Mouse (Mus musculus): ENCODE measurements at regions not wholly inside any gene's neighbourhood (a gene's known extent, or its start where the extent isn't known, plus 50 kb on each side); places are given as distances from the start of the nearest gene placed in this dataset.

DNA sequence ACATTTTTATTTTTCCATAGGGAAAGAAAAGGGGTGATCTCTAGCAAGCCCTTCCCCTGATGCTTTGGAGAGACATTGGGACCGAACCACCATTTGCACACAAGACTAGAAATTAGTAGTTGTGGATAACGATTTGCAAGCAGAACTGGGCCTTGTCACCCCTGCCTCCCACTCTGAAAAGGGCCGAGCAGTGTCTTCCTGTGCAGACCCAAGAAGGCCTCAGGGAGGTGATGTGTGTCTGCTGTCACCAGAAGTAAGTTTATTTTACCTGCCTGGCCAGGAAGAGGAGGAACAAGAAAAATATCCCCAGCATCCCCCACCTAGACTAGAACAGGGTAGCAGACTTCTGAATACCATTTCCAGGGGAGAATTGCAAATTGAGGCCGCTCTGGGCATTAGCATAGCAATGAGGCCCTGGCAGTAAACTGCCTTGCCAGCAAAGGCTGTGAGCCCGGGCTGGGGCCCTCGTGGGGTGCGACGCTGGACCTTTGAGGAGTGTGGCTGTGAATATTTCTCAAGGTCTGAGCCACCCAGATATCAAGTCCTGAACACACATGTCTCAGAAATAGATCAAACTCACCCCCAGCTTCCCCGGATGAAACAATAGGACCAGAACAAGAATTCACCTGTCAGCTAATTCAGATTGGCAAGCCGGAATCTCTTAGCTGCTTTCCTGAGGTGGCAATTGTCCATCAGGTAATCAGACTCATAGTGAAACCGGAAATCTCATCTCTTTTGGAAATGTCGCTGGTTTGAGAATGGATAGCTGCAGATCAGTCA is 470.4 kb downstream of the Vrk1 start:
- TF ChIP-seq FLI1 (IDR thresholded peaks at IDR 0.05; ENCODE audit: low read length) (no peak), GATA1 (IDR thresholded peaks at IDR 0.05; ENCODE audit: borderline replicate concordance, low read length) (no peak)
- H3K36me3 ChIP-seq (replicated peaks; ENCODE audit: low read length): no peaks in the 10 kb centered on the region
- no peak overlapping the region for H3K4me3 ChIP-seq (replicated peaks)
- H3K27me3 ChIP-seq (replicated peaks): peaks cover 32% of the 10 kb centered on the region
- peaks cover 15% of the 10 kb centered on the region; the same call in 1 of the 2 replicates for H3K9me3 ChIP-seq
- no peaks in the 10 kb centered on the region for H3K4me1 ChIP-seq

DNA sequence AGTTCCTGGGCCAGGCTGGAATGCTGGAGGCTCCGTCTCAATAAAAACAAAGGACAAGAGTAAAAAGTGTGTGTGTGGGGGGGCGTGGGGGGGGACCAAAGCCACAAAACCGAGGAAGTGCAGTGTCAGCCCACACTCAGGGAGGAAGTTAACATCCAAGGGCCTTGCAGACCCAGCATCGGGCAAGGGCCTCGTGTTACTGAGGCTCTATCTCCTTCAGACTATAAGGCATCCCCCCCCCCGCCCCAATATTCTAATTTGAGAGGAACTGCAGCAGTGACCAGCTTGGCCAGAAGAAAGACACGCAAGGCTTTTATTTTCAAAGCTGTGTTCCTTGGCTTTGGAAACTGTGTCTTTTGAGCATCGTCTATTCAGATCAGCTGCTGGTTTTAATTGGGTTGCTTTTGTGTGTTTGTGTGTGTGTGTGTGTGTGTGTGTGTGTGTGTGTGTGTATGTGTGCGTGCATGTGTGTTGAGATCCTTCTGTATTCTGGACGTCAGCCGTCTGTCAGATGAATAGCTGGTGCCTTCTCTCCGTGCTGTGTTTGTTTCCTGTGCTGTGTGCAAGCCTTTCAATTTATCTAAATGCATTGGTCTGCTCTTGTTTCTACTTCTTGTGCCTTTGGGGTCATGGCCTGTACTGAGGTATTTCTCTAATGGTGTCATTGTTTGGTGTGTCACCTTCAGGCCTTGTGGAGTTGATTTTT is 491.7 kb downstream of the Vrk1 start:
- H3K36me3 ChIP-seq (replicated peaks; ENCODE audit: low read length): no peaks in the 10 kb centered on the region
- H3K9me3 ChIP-seq: peaks cover 71% of the 10 kb centered on the region
- no peak overlapping the region for H3K4me3 ChIP-seq (replicated peaks)
- TF ChIP-seq GATA1 (IDR thresholded peaks at IDR 0.05; ENCODE audit: borderline replicate concordance, low read length) (no peak), FLI1 (IDR thresholded peaks at IDR 0.05; ENCODE audit: low read length) (no peak)
- no peaks in the 10 kb centered on the region for H3K4me1 ChIP-seq
- H3K27me3 ChIP-seq (replicated peaks): no peaks in the 10 kb centered on the region

DNA sequence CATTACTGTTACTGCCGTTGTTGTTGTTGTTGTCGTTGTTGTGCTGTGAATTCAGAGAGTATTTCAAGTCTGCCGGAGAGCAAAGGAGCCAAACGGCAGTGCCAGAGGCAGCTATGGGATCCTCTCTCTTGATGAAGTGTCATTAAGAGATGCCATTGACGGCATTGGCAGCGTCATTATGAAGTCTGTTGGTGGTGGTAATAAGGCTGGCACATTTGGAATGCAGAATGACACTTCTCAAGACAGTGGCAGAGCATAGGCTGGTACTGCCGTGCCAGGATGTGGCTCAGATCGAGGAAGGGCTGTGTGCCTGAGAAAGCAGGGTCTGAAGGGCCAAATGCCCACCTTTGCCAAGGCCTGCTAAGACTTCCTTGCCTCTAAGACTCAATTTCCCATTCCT is 494.3 kb downstream of the Vrk1 start:
- Histone ChIP-seq H3K36me3 (replicated peaks; ENCODE audit: low read length) (no peaks in the 10 kb centered on the region), H3K27me3 (replicated peaks) (no peaks in the 10 kb centered on the region), H3K4me3 (replicated peaks) (peak overlapping the region; percentile 21), H3K4me1 (no peaks in the 10 kb centered on the region), H3K9me3 (peaks cover 78% of the 10 kb centered on the region)
- TF ChIP-seq FLI1 (IDR thresholded peaks at IDR 0.05; ENCODE audit: low read length): no peak
- no peak for TF ChIP-seq GATA1 (IDR thresholded peaks at IDR 0.05; ENCODE audit: borderline replicate concordance, low read length)

DNA sequence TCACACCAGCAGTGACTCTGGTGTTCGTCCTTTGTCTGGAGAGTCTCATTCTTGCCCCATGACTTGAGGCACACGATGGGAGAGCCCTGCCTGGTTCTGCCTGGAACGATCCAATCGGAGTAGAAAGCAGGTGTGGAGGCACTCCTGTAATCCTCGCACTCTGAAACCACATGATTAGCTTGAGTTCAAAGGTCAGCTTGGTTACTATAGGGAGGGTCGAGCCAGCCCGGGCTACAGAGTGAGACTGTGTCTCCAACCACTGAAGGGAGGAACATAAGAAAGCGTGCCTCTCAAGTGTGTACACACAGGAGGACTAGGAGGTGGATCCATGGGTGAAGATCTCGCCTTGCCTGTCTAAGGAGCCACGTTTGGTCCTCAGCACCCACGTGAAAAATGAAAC is 504.0 kb downstream of the Vrk1 start:
- Histone ChIP-seq H3K9me3 (peaks cover 84% of the 10 kb centered on the region), H3K4me1 (no peaks in the 10 kb centered on the region), H3K36me3 (replicated peaks; ENCODE audit: low read length) (no peaks in the 10 kb centered on the region), H3K27me3 (replicated peaks) (no peaks in the 10 kb centered on the region), H3K4me3 (replicated peaks) (peak overlapping the region; percentile 5)
- TF ChIP-seq GATA1 (IDR thresholded peaks at IDR 0.05; ENCODE audit: borderline replicate concordance, low read length) (no peak), FLI1 (IDR thresholded peaks at IDR 0.05; ENCODE audit: low read length) (no peak)

DNA sequence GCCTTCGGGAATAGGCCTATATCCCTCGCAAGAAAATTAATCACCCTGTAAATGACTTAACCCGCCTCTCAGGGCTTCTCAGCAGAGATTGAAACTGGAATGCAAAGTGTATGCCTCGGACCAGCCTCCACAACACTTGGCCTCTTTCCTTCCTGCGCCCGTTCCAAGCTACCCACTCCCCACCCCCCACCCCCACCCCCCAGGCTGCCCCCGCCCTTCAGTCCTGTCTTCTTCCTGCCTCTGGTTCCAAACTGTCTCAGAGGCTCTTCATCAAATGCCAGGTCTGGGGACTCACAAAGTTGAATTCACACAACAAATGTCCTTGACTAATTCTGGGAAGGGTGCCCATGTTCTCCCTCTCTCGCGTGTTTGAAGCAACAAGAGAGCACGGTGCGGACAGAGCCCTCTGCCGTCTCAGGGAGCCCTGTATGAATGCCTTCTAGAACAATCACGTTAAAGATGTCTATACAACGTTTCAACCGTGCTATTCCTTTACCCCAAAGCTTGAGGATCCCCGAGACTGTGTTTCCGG is 505.3 kb downstream of the Vrk1 start:
- Histone ChIP-seq H3K27me3 (replicated peaks) (no peaks in the 10 kb centered on the region), H3K9me3 (peaks cover 85% of the 10 kb centered on the region), H3K4me3 (replicated peaks) (no peak overlapping the region), H3K4me1 (no peaks in the 10 kb centered on the region), H3K36me3 (replicated peaks; ENCODE audit: low read length) (no peaks in the 10 kb centered on the region)
- no peak for TF ChIP-seq GATA1 (IDR thresholded peaks at IDR 0.05; ENCODE audit: borderline replicate concordance, low read length)
- TF ChIP-seq FLI1 (IDR thresholded peaks at IDR 0.05; ENCODE audit: low read length): no peak

DNA sequence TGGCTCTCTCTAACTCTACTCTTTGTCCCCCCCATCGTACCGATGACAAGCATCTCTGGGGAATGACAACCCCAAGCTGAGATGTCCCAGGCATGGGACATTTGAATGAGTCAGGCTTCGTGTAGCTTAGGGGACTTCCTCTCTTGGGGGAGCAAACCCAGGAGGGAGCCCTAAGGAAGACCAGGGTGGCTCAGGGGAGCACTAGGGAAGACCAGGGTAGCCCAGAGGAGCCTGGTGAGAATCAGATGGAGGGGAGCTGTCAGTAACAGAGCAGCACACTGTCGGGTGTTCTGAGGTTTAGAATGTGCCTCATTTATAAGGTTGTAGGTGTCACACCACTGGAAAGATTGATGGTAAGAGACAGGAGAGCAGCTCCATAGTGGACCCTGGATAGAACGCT is 509.1 kb downstream of the Vrk1 start:
- TF ChIP-seq GATA1 (IDR thresholded peaks at IDR 0.05; ENCODE audit: borderline replicate concordance, low read length): no peak
- TF ChIP-seq FLI1 (IDR thresholded peaks at IDR 0.05; ENCODE audit: low read length): no peak
- Histone ChIP-seq H3K4me1 (no peaks in the 10 kb centered on the region), H3K9me3 (peaks cover 78% of the 10 kb centered on the region), H3K4me3 (replicated peaks) (no peak overlapping the region), H3K27me3 (replicated peaks) (no peaks in the 10 kb centered on the region), H3K36me3 (replicated peaks; ENCODE audit: low read length) (no peaks in the 10 kb centered on the region)

DNA sequence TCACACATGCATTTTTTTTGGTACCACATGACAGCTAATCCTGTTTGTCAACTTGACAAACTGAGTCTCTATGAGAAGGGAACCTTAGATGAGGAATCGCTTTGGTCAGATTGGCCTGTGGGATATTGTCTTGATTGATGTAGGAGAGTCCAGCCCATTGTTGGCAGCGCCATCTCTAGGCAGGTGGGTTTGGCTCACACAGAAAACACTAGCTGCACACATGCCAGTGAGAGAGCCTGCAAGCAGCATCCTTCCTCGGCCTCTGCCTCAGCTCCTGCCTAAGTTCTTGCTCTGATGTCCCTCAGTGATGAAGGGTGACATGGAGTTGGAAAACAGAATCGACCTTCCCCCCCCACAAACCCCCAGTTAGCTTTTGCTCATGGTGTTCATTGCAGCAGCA is 514.4 kb downstream of the Vrk1 start:
- no peak for TF ChIP-seq GATA1 (IDR thresholded peaks at IDR 0.05; ENCODE audit: borderline replicate concordance, low read length)
- no peak for TF ChIP-seq FLI1 (IDR thresholded peaks at IDR 0.05; ENCODE audit: low read length)
- H3K9me3 ChIP-seq: peaks cover 58% of the 10 kb centered on the region
- H3K4me3 ChIP-seq (replicated peaks): no peak overlapping the region

DNA sequence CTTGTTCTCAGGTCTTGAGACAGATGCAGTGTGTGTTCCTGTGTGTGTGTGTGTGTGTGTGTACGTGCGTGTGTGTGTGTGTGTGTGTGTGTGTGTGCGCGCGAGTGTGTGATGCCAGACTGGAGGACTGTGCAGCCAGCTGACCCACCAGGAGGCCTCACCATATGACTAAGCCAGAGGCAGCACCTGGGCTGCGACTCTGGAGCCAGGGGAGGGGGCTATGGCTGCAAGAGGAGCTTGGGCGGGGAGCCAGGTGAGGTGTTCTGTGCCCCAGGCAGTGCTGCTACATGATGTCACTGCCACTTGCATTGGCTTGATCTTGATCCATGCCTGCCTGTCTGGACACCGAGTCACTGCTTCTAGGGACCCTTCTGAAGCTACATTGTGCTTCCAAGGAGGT is 517.1 kb downstream of the Vrk1 start:
- H3K36me3 ChIP-seq (replicated peaks; ENCODE audit: low read length): no peaks in the 10 kb centered on the region
- no peak for TF ChIP-seq FLI1 (IDR thresholded peaks at IDR 0.05; ENCODE audit: low read length)
- no peak for TF ChIP-seq GATA1 (IDR thresholded peaks at IDR 0.05; ENCODE audit: borderline replicate concordance, low read length)

More for the DNA sequence above, 514.4 kb downstream of the Vrk1 start:
- no peaks in the 10 kb centered on the region for H3K4me1 ChIP-seq
- H3K27me3 ChIP-seq (replicated peaks): no peaks in the 10 kb centered on the region
- no peaks in the 10 kb centered on the region for H3K36me3 ChIP-seq (replicated peaks; ENCODE audit: low read length)

DNA sequence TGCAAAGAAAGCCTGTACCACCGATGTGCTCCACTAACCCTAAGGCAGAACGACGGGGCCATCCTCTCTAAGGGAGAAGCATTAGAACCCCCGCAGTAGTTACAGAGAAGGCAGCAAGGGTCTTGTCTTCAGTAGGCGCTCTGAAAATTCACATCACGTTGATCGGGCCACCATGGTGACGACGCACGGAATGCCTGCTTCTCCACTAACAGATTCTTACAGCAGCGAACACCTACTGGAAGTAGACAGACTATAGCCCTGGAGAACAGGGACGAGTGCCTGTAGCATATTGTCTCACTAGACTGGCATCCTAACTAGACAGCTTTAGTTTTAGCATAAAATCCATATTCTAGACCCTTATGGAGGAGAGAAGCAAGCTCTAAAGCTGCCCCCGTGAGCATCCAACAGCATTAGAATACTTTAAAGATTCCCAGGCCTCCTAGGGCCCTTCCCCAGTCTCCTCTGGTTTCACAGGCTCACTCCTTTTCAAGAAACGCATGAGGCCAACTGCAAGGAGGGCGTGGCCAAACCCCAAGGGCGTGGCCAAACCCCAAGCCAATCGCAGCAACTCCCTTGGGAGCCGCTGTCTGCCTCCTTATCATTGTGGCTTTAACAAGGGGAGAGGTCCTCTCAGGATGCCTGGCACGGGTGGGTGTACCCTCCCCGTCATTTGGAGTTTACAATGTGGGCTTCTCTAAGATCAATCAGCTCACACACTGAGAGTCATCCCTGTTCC is 517.8 kb downstream of the Vrk1 start:
- Histone ChIP-seq H3K9me3 (peaks cover 49% of the 10 kb centered on the region), H3K4me3 (replicated peaks) (no peak overlapping the region), H3K4me1 (no peaks in the 10 kb centered on the region), H3K36me3 (replicated peaks; ENCODE audit: low read length) (no peaks in the 10 kb centered on the region), H3K27me3 (replicated peaks) (no peaks in the 10 kb centered on the region)
- TF ChIP-seq FLI1 (IDR thresholded peaks at IDR 0.05; ENCODE audit: low read length) (no peak), GATA1 (IDR thresholded peaks at IDR 0.05; ENCODE audit: borderline replicate concordance, low read length) (no peak)

More for the DNA sequence above, 517.1 kb downstream of the Vrk1 start:
- H3K4me1 ChIP-seq: no peaks in the 10 kb centered on the region
- H3K4me3 ChIP-seq (replicated peaks): no peak overlapping the region
- peaks cover 46% of the 10 kb centered on the region for H3K9me3 ChIP-seq
- no peaks in the 10 kb centered on the region for H3K27me3 ChIP-seq (replicated peaks)
